Mouse (Mus musculus) mature B cell (primary cell): ENCODE data around the gene Cavin3.

Experiments used
- in situ Hi-C: fragments of 300-500 bp; cut with MboI; formaldehyde crosslinking; loops from 2 replicates; pipeline ENCODE4 v1.14.3; 2019

Gene Cavin3

GRCm38 (mm10) chr7:105481505-105482411 lies at the start of gene Cavin3:
Cavin3 (minus strand) TSS chr7:105482300.
- in situ Hi-C loops: no loop called here

GRCm38 (mm10) chr7:105528094-105528493 lies 46.0 kb upstream of the Cavin3 start:
- in situ Hi-C loops: no loop called here

DNA sequence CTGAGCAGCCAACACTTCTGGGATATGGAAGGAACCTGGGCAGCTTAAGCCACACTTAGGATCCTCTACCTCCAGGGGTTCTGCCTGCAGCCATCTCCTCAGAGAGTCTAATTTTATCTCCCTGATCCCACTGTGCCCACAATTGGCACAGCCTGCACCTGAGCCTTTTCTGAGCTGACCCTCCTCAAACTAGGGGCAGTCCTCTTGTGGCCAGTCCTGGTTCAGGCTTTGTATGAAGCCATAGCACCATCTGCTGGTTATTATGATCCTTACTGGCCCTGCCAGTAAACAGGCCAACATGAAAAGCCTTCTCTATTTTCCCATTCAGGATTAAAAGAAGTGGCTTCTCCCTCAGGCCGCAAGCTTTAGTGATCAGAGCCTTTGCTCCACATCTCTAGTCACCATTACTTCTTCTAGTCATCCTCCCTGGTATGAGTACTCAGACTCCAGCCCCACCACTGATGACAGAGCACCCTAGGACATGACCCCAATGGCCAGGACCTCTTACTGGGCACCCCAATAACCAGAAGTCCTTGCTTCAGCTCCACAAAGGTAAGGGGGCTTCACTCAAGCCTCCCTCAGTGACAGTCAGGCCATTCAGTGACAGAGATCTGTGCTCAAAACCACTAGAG lies 45.3 kb upstream of the Cavin3 start:
- in situ Hi-C loops: no loop called here

- in situ Hi-C loops: no loop called here
Measured at GRCm38 (mm10) chr7:105524222-105524621, 42.1 kb upstream of the Cavin3 start.

GRCm38 (mm10) chr7:105520201-105520600 lies 38.1 kb upstream of the Cavin3 start:
- in situ Hi-C loops: no loop called here

DNA sequence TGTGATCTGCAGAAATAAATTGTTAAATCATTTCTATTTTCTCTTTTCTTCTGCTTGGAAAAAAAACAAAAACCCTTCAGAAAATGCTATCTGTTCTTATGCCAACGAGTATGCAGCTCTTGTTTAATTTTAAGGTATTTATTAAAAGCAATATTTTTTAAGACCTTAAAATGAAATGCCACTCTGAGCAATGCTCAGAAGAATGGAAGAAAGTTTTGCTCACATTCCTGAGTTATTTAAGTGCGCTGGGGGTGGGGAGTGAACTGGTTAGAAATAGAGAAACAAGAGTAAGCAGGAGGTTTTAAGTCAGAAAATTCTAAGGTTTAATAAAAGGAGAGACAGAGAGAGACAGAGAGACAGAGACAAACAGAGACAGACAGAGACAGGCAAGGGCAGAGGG lies 37.7 kb upstream of the Cavin3 start:
- in situ Hi-C loops: no loop called here

DNA sequence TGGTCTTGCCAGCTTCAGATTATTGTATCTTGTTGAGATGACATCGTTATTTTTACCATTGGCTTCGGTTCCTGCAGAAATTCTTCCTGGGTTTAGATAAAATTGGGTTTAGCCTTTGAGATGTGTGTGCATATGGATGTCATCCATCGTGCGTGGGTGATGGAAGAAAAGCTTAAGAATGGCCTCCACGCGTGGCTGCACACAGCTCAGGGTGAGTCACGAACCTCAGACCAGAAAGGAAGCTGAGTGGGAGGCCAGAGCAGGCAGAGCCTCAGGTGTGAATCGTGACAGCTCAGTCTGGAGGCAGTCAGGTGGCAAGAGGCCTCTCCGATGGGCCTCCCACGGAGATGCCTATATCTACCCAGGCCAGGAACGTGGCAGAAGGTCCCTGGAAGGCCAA lies 37.2 kb upstream of the Cavin3 start:
- in situ Hi-C loops: no loop called here

DNA sequence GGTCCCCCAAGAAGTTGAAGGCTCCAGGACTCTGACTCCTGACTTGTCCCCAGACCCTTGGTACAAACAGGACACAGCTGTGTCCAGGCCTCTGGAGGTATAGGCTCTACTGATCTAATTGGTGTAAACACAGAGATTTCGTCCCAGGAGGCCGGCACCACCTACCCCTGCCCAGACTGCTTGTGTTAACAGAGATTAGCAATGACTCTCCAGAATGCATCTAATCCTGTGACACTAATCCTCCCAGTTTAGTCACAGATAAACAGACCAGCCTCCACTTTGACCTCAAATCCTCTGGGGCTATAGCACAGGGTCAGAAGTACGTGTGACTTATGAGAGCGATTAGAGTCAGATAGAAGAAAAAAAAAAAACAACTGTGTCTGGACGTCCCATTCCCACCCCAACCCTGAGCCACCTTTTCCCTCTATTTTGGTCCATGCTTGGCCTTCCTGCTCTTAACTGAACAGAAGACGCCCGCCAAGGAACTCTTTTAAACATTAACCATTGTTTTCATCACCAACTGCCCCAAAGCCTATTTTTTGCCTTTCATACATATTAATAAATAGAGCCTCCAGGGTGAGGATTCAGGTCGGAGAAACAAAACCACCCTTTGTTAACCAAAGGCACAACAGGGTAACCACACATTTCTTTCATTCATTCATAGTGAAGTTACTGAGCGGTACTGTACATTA lies 34.7 kb upstream of the Cavin3 start:
- in situ Hi-C loops: no loop called here

GRCm38 (mm10) chr7:105515178-105515577 lies 33.1 kb upstream of the Cavin3 start:
- in situ Hi-C loops: no loop called here

- in situ Hi-C loops: no loop called here
Measured at GRCm38 (mm10) chr7:105514561-105514960, 32.5 kb upstream of the Cavin3 start.

GRCm38 (mm10) chr7:105513845-105514291 lies 31.8 kb upstream of the Cavin3 start:
- in situ Hi-C loops: no loop called here

DNA sequence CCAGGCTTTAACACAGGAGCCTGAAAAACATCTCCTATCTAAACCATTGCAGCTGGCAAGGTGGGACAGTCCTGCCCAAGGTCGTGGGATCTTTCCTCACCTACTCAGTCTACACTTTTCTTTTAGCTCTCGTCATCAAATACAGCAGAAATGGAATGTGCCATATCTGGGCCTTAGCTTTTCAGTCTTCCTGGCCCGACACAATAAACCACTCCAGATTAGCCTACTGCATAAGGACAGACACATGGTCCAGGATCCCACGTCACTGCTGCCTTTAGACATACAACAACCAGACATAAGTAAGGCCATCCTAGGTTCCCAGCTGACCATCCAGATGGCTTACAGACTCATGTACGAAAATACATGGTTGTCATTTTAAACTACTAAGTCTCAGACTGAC lies 28.0 kb upstream of the Cavin3 start:
- in situ Hi-C loops: no loop called here

- in situ Hi-C loops: no loop called here
Measured at GRCm38 (mm10) chr7:105507257-105507656, 25.2 kb upstream of the Cavin3 start.

DNA sequence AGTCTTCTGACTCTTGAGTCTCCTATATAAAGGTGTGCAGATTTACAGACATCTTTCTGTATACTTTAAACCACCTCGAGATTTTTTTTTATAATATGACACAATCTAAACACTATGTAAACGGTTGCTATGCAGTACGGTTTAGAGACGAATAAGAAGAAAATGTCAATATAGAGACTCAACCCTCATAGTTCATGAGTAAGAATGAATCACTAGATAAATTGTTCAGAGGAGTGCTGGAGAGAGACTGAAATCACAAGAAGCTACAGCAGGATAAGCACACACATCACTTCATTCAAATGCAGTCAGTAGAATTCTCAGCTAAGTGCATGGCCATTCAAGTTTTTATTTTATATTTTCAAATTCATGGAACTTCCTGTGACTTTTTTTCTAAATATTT lies 19.9 kb upstream of the Cavin3 start:
- in situ Hi-C loops: no loop called here

DNA sequence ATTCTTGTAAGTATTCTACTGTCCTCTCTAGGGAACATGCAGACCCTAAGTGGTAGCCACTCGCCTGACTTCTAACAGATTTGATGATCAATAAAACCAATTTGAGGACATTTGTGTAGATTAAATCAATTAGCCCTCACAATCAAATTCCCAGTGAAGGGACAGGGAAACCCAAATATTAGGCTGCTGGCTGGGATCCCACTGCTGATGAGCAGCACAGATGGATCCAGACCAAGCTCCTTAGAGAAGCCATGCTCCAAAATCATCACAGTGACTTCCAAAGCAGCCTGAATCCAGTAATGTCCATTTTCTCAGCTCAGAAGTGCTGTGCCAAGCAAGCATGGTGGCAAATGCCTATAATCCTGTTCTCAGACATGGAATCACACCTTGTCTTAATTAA lies 17.6 kb upstream of the Cavin3 start:
- in situ Hi-C loops: no loop called here

GRCm38 (mm10) chr7:105498854-105499492 lies 16.9 kb upstream of the Cavin3 start:
- in situ Hi-C loops: no loop called here

- in situ Hi-C loops: no loop called here
Measured at GRCm38 (mm10) chr7:105497881-105498280, 15.8 kb upstream of the Cavin3 start.

DNA sequence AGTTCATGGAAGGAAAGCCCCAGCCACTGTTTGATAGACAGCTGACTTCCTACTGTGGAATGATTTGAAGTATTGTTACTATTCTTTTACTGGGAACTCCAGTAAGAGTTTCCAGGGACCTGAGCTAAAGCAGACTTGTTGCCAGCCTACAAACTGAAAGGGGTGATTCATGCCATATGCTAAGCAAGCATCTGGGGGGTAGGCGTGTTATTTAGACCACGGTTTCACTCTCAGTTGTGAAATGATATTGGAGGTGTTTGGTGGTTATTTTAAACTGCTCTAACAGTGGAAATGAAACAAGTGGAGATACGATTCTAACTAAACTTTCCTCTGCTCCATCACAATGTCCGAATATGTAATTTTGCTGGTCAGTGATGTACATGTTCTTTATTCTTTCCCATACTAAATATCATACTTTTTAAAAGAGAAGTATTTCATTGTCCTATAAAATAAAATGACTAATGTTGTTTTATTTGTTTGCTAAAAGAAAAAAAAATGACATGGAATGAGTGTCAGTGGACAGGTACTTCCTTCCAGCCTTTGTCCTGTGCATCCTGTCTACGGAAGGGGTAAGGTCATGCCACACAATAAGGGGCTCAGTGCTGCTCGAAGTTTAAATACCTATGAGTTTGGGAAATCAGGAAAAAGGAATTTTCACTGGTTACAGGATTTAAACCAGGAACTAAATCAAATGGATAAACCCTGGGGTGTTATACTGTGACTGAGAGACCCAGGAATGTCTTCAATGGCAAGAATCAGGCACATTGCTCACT lies 5.2 kb upstream of the Cavin3 start:
- in situ Hi-C loops: no loop called here

DNA sequence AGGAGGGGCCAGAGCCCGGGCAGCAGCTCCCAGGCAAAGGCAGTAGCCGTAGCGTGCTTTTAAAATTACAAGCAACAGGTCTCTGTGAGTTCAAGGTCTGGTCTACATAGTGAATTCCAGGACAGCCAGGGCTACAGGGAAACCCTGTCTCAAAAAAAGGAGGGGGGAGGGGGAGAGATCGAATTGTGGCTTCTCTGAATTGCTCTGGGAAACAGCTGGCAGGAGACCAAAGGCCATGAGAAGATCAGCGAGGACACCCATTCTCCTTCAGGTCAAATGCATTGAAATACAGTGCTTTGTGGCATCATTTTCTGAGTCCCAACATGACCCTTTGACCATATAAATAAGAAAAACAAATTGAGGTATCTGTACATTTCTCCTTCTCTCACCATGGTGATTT lies 2.9 kb upstream of the Cavin3 start:
- in situ Hi-C loops: no loop called here

DNA sequence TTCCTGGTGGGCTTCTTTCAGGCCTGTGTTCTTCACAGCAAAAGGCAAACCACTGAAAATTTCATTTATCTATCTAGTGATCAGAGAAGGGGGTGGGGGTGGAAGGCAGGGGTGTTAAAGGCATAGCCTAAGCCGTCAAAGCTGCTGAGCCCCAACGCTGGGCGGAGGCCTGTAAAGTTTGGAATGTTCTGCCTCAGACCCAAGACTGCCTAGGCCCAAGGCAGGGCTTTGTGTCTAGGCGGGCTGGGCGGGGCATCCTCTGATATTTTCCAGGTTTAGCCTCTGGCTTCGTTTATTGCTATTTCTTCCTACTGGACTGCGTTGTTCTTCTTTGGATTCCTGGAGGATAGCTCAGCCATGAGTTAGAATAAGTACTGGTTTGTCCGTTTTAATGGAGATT lies 326 bp upstream of the Cavin3 start:
- in situ Hi-C loops: no loop called here
